In genomic region chr1:144248206-144248605, GRCm38 (mm10) we compare ENCODE assay signal across 22 mouse cellular contexts. TPM values are rescaled to one million over a fixed set of nuclear protein-coding genes. Genes with fewer than 3 reads are reported as not detected.
"Had no signal": no experiment of that assay in that cellular context is flagged by ENCODE, and none has a peak within 500 bp of the region (broad histone marks: within the 10 kb centered on the region; RNA-seq: fewer than 3 reads in every experiment).

No protein-coding gene starts in this region.

- H3K9ac ChIP-seq: limb, embryonic 13.5 days; liver, embryonic 14.5 days; liver, postnatal 0 days; lung, embryonic 14.5 days; midbrain, embryonic 12.5 days; neural tube, embryonic 12.5 days; neural tube, embryonic 15.5 days had no signal

- DNase-seq: kidney, adult 2 months; kidney, postnatal 25 days; liver, postnatal 0 days; lung, embryonic 14.5 days; right cerebral cortex, adult 18-20 months; right cerebral cortex, postnatal 14 days; right cerebral cortex, postnatal 4 days had no signal

- H3K27ac ChIP-seq: kidney, postnatal 0 days; layer of hippocampus, adult 2 months; limb, embryonic 10.5 days; limb, embryonic 13.5 days; liver, embryonic 14.5 days; midbrain, embryonic 12.5 days; neural tube, embryonic 12.5 days; neural tube, embryonic 15.5 days had no signal

- H3K4me3 ChIP-seq: layer of hippocampus, adult 2 months; limb, embryonic 10.5 days; limb, embryonic 13.5 days; midbrain, embryonic 12.5 days; neural tube, embryonic 12.5 days; neural tube, embryonic 15.5 days had no signal

- H3K36me3 ChIP-seq: limb, embryonic 10.5 days; limb, embryonic 13.5 days; midbrain, embryonic 12.5 days; neural tube, embryonic 12.5 days; neural tube, embryonic 15.5 days had no signal

- H3K4me2 ChIP-seq: limb, embryonic 13.5 days; liver, embryonic 11.5 days; lung, embryonic 14.5 days; midbrain, embryonic 12.5 days; neural tube, embryonic 12.5 days; neural tube, embryonic 15.5 days had no signal

- ATAC-seq: lung, postnatal 0 days; midbrain, embryonic 16.5 days had no signal

- H3K27me3 ChIP-seq: limb, embryonic 13.5 days; midbrain, embryonic 12.5 days; neural tube, embryonic 12.5 days; neural tube, embryonic 15.5 days had no signal

- H3K4me1 ChIP-seq: limb, embryonic 10.5 days; limb, embryonic 13.5 days; midbrain, embryonic 12.5 days; neural tube, embryonic 12.5 days; neural tube, embryonic 15.5 days had no signal

- H3K9me3 ChIP-seq: limb, embryonic 10.5 days; limb, embryonic 13.5 days; midbrain, embryonic 12.5 days; neural tube, embryonic 12.5 days; neural tube, embryonic 15.5 days had no signal

RNA-seq across cellular contexts. Expression of gene Rgs1, which starts 0.8 kb away (rescaled TPM):
- total RNA-seq: layer of hippocampus, postnatal 25 days; left cerebral cortex, adult 18-20 months had no signal
- polyA plus RNA-seq: kidney, embryonic 14.5 days; limb, embryonic 10.5 days; midbrain, embryonic 12.5 days; midbrain, embryonic 16.5 days; neural tube, embryonic 12.5 days; neural tube, embryonic 15.5 days; testis, adult 2 months had no signal
